Mouse (Mus musculus) c-Kit-negative CD71-positive TER-119-positive erythroid progenitor cells, embryonic 14.5 days (primary cell): ENCODE results near the gene Ebf1.

Source experiments
- DNase-seq: peaks from one replicate; pipeline ENCODE4 v3.0.0-alpha.2; 2013; ENCODE audit warnings: low read depth, low spot score

Gene Ebf1

GRCm38 (mm10) chr11:44779030-44779429 is 161.9 kb downstream of the Ebf1 start:
- DNase-seq, result no peak

GRCm38 (mm10) chr11:44784255-44785029 is 167.3 kb downstream of the Ebf1 start:
- DNase-seq, result no peak

- DNase-seq, result no peak
Observed at GRCm38 (mm10) chr11:44785063-44785462, 167.9 kb downstream of the Ebf1 start.

DNA sequence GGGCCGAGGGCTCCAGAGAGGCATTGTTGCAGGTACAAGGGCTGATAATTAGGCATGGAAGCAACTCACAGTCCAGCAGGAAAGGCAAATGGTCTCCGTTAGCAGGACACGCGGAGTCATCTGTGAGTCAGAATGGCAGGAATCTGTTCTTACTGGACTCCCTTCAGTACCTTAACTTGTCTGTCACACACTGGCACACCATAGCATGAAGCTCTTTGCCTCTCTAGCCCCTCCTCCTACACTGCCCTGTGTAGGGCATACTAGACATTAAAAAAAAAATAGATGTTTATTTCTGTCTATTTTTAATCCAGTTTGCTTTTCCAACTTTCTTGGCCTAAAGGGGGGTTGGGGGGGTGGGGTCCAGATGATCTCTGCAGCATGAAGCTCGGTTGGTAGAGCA is 168.4 kb downstream of the Ebf1 start:
- no peak for DNase-seq

DNA sequence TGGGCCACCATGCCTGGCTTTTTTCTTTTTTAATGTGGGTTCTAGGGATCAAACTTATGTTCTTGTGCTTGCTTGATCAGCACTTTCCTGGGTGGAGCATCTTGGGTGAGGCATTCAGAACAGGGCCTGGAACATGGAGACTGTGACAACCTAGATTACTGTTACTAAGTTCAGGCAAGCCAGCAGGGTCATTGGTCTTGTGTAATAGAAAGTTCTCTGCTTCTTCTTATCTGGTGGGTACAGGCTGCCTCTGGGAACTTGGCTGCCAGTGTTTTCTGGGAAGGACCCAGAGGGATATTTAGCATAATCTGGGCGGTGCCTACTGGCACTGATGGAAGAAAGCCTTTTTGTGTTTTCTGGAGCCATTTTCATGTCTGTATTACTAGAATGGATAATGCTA is 170.9 kb downstream of the Ebf1 start:
- no peak for DNase-seq

- DNase-seq, result no peak
Observed at GRCm38 (mm10) chr11:44792816-44793215, 175.7 kb downstream of the Ebf1 start.

DNA sequence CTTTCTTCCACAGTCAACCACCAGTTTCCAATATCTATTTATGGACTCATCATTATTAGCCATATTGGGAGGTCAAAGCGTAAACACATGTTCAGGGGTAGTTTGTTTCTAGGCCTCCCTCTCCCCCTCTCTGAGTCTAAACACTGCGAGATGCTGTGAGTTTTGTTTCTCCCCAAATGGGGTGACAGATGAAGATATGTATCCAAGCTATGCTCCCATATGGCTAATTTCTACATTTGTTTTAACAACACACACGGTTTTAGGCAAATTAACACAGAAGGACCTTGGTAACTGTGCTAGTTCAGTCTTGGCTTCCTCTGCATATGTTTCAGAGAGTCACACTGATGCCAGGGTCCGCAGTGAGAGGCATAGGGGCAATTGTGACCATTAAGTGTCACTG is 177.8 kb downstream of the Ebf1 start:
- no peak for DNase-seq

DNA sequence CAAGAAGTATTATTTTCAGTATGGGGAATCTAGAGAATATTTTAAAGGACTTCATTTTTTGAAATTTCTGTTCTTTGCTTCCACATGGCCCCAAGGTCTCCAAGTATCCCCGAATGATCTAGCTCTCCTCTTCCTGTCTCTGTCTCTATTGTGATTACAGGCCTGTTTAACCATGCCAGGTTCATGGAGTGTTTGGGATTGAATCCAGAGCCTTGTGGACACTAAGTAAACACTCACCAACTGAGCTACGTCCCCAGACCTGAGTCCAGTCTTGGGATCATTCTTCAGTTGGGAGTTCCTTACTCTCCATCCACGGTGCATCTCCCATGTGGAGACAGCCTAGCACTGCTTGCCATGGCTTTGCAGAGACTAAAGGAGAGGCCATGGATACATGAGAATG is 178.7 kb downstream of the Ebf1 start:
- no peak for DNase-seq

DNA sequence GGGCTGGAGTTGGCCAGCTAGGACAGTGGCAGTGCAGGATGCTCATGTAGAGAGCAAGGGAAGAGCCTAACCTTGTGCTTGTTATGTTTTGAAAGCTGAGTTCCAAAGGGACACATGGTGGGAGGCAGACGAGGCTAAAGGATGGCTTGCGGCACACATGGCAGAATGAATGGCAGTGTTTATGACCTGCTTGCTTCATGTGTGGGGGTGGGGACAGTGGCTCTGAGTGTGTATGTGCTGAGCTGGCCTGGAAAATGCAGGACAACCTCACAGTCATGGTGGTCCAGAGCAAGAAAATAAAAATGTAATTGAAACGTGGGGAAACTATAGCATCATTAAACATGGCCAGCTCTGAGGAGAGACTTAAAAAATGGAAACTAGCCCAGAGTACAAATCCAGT is 181.2 kb downstream of the Ebf1 start:
- no peak for DNase-seq

DNA sequence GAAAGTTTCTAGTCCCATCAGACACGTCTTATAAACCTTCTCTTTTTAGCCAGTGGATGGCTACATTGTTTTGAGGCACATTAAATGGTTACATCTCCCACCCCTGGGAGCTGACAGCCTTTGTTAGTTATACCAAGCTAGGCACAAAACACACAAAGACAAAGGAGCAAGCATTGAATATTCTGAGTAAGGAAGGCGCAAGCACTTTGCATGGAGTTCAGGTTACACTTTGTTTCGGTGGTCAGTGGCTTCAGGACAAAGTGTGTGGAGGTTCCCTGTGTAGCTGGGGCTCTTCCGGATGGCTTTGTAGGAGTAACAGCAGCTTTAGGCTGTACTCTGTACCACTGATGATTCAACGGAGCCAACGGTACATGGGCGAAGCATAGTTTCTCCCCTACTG is 186.9 kb downstream of the Ebf1 start:
- no peak for DNase-seq

DNA sequence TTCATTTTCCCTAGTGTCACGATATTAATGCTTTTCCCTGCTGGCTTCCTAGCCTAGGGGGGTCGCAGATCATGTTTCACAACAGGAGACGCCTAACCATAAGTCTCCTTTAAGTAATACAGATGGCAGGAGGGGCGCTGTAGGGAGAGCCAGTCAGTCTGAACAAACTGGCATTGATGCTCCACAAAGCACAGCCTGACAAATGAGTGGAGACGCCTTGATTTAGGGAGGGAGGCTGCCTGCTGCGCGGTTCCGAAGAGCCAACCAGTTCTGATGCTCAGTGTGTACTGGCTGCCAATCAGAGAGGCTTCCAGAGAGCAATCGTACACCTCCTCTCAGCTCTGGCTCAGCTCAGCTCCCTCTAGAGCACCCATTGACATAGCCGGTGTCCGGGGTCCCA is 189.5 kb downstream of the Ebf1 start:
- no peak for DNase-seq

- DNase-seq, result no peak
Observed at GRCm38 (mm10) chr11:44808855-44809546, 191.9 kb downstream of the Ebf1 start.

GRCm38 (mm10) chr11:44811007-44811406 is 193.9 kb downstream of the Ebf1 start:
- DNase-seq, result no peak

DNA sequence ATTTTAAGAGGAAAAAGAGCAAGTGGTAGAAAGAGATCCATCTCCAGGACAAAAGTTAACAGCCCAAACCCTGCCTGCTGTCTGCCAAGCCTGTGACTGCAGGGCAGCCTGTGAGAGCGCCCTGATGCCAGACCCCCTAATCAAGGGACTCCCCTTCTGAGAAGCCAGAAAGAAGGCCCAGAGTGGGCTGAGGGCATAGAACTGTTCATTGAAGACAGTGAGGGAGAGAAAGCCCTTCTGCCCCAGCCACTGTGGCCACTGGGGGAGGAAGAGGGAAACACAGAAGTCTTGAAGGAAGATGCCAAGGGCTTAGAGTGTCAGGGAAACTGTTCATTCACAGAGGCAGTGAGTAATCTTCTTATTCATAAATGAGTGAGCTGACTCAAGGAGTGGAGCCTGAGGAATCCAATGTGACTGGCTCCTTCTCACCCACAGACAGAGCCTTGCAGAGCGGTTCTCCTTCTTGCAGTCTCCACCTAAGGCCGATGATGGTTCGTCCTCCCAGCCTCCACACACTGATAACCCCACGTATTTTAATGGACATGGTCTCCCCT is 195.2 kb downstream of the Ebf1 start:
- no peak for DNase-seq

GRCm38 (mm10) chr11:44813534-44813933 is 196.4 kb downstream of the Ebf1 start:
- no peak for DNase-seq

DNA sequence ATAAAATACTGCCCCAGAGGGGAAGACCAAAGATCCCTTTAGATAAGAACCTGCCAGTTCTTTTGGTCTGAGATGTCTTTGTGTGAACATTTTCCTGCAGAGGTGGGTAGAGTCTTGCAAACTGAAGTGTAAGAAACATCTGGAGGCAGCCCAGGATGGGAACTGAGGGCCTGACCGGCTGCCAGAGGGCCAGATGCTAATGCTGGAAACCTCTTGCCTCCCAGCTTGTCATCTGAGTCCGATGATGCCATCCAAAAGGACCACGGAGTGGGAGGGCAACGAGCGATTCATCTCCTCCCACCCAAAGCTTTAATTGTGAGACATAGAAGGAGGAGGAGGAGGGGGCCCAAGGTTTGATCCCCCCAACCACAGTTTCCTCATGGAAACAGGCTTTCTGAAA is 197.7 kb downstream of the Ebf1 start:
- DNase-seq, result no peak

- DNase-seq, result no peak
Observed at GRCm38 (mm10) chr11:44815991-44816390, 198.9 kb downstream of the Ebf1 start.

DNA sequence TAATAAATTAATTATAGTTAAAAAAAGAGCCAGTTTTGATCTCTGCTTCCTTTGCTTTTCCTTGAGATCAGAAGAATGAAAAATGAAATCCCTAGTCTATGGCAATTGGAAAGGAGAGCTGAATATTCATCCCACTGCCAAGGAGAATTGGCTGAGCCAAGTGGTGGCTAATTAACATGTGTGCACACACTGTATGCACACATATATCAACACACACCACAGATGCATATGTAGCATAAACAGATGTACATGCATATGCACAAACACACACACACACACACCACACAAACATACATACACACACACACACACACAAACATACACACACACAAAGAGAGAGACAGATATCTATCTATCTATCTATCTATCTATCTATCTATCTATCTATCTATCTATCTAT is 205.2 kb downstream of the Ebf1 start:
- DNase-seq, result no peak

DNA sequence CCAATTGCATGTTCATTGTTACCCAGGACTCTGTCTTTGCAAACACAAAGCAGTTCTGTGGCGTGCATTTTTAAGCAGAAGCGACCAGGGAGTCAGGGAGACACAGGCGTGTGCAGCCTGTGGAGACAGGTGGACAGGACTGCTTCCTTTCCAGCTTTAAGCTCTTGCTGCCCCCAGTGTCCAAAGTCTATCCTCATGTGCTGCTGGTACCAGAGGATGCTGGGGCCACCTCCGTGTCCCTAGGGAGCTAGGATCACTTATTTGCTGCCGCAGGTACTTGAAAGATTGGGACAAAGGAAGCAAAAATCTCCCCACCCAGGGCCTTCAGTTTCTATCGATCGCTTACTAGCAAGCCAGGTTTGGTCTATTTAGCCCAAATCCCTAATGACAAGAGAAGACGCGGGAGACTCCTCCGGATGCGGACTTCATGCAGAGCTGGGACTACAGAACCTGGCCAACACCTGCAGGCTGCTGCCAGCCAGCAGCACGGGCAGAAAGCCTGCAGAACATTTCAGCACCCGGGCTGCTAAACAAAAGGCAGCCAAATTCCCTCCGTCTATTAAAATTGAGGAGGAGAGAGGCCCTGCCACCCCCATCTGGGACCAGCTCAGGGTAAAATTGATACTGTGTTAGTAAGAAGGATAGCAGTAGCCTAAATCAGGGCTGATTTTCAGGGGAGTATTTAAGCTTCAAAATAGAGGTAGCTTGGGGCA is 215.3 kb downstream of the Ebf1 start:
- no peak for DNase-seq

DNA sequence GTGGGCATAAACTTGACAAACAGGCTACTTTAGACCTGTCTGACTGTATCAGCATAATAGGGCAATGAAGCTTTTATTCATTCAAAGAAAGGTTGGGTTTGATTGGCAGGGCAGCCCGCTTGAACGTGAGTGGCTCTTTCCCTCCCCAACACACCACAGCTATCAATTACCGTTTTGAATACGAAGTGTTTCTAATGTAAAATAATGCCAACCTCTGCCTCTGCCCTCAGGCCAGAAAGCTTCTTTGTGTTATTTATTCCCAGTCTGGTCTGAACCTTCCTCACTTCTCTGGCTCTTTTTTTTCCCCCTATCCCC is 215.8 kb downstream of the Ebf1 start:
- no peak for DNase-seq

- DNase-seq, result no peak
Observed at GRCm38 (mm10) chr11:44833351-44833996, 216.4 kb downstream of the Ebf1 start.

DNA sequence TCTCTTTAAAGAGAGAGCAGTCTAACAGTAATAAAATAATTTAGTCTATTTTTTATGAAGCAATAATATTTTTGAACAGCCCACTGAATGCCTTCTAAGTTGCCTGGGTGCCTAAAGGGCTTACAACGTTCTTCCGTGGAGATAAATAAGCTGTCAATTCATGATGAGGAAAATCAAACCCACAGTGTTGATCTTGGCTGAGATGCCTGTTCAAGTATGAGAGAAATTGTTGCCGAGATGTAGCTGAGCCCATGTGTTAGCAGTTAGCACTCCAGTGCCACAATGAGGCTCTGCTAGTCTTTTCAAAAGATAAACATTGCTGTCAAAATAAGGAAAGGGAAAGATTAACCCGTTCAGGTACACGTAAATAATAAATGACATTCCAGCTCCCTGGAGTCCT is 218.0 kb downstream of the Ebf1 start:
- no peak for DNase-seq
